Mouse (Mus musculus): ENCODE results near the gene Stard7. TPM values are rescaled to one million over a fixed set of nuclear protein-coding genes. Genes with fewer than 3 reads are reported as not detected.
A peak's percentile ranks its signal among the peaks of the same experiment; 100 is the strongest.

Stard7 gene
- polyA plus RNA-seq, 1 experiment from 2014 or later: 53.7 TPM

DNA sequence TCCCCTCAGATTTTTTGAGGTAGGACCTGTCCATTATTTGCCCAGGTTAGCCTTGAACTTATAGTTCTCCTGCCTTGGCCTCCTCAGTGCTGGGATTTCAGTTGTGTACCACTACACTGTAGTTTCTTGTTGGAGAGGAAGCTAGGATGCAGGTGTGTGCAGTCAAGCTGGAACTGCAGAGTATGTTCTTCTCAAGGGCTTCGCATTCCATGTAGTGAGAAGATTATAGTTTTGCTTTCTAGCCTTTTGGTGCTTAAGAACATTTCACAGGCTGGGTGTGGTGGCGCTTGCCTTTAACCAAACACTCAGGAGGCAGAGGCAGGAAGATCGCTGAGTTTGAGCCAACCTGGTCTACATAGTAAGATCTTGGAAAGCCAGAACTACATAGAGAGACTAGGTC, 2.8 kb downstream of the Stard7 start:
- Histone ChIP-seq H3K4me2 (replicated peaks; ENCODE audit: low read depth) (0 out of 2 replicates have a peak overlapping the region, but pooled peaks have one; percentile 1), H3K9ac (ENCODE audit: low read depth, low read length) (no peak overlapping the region), H3K36me3 (ENCODE audit: control insufficient read depth, insufficient read depth) (no peaks in the 10 kb centered on the region), H3K4me3 (ENCODE audit: low read depth, low read length) (no peak overlapping the region), H3K27me3 (replicated peaks; ENCODE audit: control insufficient read depth, insufficient read depth, low read length) (no peaks in the 10 kb centered on the region), H3K27ac (ENCODE audit: low read depth, low read length) (no peak overlapping the region), H3K4me1 (replicated peaks; ENCODE audit: control insufficient read depth, insufficient read depth, low read length) (no peaks in the 10 kb centered on the region), H3K9me3 (ENCODE audit: control insufficient read depth) (no peaks in the 10 kb centered on the region)
- no peak for ATAC-seq
- no peak for TF ChIP-seq CTCF (IDR thresholded peaks at IDR 0.05; ENCODE audit: low read depth)
- 96% methylated on average over 3 of the region's 3 CpGs for WGBS

DNA sequence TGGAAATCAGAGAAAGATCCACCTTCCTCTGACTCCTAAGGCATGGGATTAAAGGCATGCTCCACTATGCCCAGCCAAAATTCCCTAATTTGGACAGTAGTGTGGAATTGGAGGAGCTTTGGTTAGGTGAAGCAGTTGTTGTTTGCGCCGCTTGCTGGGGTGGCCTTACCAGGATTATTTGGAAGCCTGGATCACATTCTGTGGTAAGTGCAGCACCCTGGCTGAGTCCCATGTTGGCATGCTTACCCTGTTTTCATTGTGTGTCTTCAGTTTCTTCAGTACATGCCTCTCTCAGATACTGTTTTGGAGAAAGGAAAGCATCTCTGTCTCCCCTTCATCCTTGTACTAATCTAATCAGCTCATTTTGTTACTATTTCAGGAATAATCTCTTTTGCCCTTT, 4.6 kb downstream of the Stard7 start:
- ATAC-seq: no peak
- Histone ChIP-seq H3K4me3 (ENCODE audit: low read depth, low read length) (no peak overlapping the region), H3K27me3 (replicated peaks; ENCODE audit: control insufficient read depth, insufficient read depth, low read length) (no peaks in the 10 kb centered on the region), H3K4me1 (replicated peaks; ENCODE audit: control insufficient read depth, insufficient read depth, low read length) (no peaks in the 10 kb centered on the region), H3K27ac (ENCODE audit: low read depth, low read length) (no peak overlapping the region), H3K9me3 (ENCODE audit: control insufficient read depth) (no peaks in the 10 kb centered on the region), H3K36me3 (ENCODE audit: control insufficient read depth, insufficient read depth) (no peaks in the 10 kb centered on the region), H3K9ac (ENCODE audit: low read depth, low read length) (no peak overlapping the region), H3K4me2 (replicated peaks; ENCODE audit: low read depth) (no peak overlapping the region)
- 94% methylated on average over 2 of the region's 2 CpGs for whole genome bisulfite sequencing
- TF ChIP-seq CTCF (IDR thresholded peaks at IDR 0.05; ENCODE audit: low read depth): no peak

DNA sequence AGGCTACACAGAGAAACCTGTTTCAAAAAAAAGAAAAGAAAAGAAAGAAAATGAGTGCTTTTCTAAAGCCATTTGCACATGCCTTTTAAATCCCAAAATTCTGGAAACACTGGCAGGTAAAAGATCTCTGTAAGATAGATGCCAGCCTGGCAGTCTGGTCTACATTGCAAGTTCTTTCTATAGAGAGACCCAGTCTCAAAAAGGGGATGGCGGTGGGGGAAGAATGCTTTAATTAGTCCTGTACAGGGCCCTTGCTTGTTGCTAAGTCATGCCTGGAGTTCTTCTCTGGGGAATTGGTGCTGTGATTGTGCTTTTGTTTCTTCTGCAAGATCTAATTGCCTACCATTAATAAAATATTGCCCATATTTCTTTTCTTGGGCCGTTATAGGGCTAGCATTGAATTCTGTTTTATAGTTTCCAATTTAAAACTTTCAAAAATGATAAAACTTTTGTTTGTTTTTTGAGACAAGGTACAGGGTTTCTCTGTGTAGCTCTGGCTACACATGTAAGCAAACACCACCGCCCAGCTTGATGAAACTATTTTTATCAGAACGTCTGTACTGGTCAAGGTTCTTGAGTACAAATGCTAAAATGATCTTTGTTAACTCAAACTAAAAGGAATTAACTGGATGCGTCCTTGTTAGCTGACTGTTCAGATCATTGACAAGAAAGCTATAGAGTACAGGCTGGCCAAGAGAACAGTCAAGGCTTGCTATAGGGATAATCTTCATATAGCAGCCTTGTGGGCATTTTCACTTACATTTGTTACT, 5.7 kb downstream of the Stard7 start:
- Histone ChIP-seq H3K27me3 (replicated peaks; ENCODE audit: control insufficient read depth, insufficient read depth, low read length) (no peaks in the 10 kb centered on the region), H3K36me3 (ENCODE audit: control insufficient read depth, insufficient read depth) (no peaks in the 10 kb centered on the region), H3K9ac (ENCODE audit: low read depth, low read length) (no peak overlapping the region), H3K9me3 (ENCODE audit: control insufficient read depth) (no peaks in the 10 kb centered on the region), H3K4me1 (replicated peaks; ENCODE audit: control insufficient read depth, insufficient read depth, low read length) (no peaks in the 10 kb centered on the region), H3K4me2 (replicated peaks; ENCODE audit: low read depth) (no peak overlapping the region), H3K27ac (ENCODE audit: low read depth, low read length) (no peak overlapping the region), H3K4me3 (ENCODE audit: low read depth, low read length) (no peak overlapping the region)
- ATAC-seq: no peak
- TF ChIP-seq CTCF (IDR thresholded peaks at IDR 0.05; ENCODE audit: low read depth): no peak
- 59% methylated on average over 5 of the region's 5 CpGs for WGBS

DNA sequence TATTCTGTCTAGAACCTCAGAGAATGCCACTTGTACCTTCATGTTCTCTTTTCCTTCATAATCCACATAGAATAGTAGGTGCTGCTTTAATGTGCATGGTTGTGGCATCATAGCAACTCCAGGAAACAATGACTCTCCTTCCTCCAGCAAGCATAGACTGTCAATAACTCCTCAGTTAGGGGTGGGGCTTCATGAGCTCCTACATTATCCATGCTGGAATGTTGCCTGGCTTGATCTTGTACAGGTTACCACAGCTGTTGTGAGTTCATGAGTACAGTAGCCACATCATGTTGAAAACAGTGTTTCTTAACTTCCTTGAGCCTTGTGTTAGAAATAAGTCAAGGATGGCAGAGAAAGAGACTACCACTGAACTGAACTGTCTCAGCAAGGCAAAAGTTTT, 8.1 kb downstream of the Stard7 start:
- no peak overlapping the region for H3K27ac ChIP-seq (ENCODE audit: low read depth, low read length)
- 0 out of 2 replicates have a peak, but pooled peaks have one; percentile 33 for ATAC-seq
- no peak overlapping the region for H3K9ac ChIP-seq (ENCODE audit: low read depth, low read length)
- H3K27me3 ChIP-seq (replicated peaks; ENCODE audit: control insufficient read depth, insufficient read depth, low read length): no peaks in the 10 kb centered on the region
- TF ChIP-seq CTCF (IDR thresholded peaks at IDR 0.05; ENCODE audit: low read depth): no peak
- no peak overlapping the region for H3K4me3 ChIP-seq (ENCODE audit: low read depth, low read length)
- H3K4me1 ChIP-seq (replicated peaks; ENCODE audit: control insufficient read depth, insufficient read depth, low read length): no peaks in the 10 kb centered on the region
- H3K9me3 ChIP-seq (ENCODE audit: control insufficient read depth): no peaks in the 10 kb centered on the region
- H3K36me3 ChIP-seq (ENCODE audit: control insufficient read depth, insufficient read depth): no peaks in the 10 kb centered on the region
- no peak overlapping the region for H3K4me2 ChIP-seq (replicated peaks; ENCODE audit: low read depth)

DNA sequence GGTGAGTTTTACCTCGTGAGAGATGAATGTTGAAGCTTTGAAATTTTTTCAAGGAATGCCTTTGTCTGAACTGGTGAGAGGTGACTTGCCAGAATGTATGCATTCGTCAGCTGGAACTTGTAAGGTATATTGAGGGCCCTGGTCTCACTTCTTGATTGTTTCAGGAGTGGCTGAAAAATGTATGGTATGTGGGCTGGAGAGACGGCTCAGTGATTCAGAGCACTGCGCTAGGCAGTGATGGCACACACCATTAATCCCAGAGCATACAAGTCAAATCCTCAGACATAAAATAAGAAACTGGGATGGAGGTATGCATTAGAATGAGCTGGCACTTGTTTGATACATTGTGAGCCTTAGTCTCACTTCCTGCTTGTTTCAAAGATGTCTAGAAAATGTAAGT, 22.2 kb downstream of the Stard7 start:
- WGBS: 60% methylated on average over 4 of the region's 4 CpGs
- no peak overlapping the region for H3K27ac ChIP-seq (ENCODE audit: low read depth, low read length)
- no peak overlapping the region for H3K4me3 ChIP-seq (ENCODE audit: low read depth, low read length)
- no peaks in the 10 kb centered on the region for H3K4me1 ChIP-seq (replicated peaks; ENCODE audit: control insufficient read depth, insufficient read depth, low read length)
- no peak overlapping the region for H3K9ac ChIP-seq (ENCODE audit: low read depth, low read length)
- ATAC-seq: no peak
- H3K4me2 ChIP-seq (replicated peaks; ENCODE audit: low read depth): no peak overlapping the region
- no peaks in the 10 kb centered on the region for H3K9me3 ChIP-seq (ENCODE audit: control insufficient read depth)
- TF ChIP-seq CTCF (IDR thresholded peaks at IDR 0.05; ENCODE audit: low read depth): no peak
- peaks cover 58% of the 10 kb centered on the region for H3K36me3 ChIP-seq (ENCODE audit: control insufficient read depth, insufficient read depth)
- H3K27me3 ChIP-seq (replicated peaks; ENCODE audit: control insufficient read depth, insufficient read depth, low read length): no peaks in the 10 kb centered on the region

DNA sequence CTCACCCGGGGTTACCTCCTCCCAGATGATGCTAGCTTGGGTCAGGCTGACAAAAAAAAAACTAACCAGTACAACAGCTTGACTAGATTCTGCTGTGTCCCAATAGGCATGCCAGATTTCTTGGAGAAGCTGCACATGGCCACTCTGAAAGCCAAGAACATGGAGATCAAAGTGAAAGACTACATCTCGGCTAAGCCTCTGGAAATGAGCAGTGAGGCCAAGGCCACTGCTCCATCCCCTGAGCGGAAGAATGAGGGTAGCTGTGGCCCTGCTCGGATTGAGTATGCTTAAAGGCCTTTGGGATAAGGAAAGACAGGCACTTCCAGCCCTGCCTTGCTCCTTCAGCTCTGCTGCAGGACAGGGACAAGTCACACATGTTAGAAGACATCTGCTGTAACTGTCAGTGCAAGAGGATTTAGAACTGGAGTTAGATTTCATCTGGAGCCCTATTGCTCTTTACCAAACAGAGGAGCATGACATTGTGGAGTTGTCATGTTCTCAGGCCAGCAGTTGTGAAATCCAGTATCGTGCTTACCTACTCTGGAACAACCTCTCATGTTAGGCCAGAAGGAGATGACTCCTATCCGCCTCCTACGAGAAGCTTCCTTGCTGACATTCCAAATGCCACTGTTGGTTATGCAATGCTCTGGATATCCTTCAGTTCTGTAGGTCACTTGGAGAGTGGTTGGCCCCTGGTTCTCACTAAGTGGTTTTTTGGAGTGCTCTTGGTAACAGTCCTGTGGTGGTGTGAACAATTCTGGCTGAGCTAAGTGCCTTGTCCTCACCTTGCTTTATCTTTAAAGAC, 27.2 kb downstream of the Stard7 start:
- no peak for ATAC-seq
- H3K36me3 ChIP-seq (ENCODE audit: control insufficient read depth, insufficient read depth): peaks cover 77% of the 10 kb centered on the region
- no peaks in the 10 kb centered on the region for H3K27me3 ChIP-seq (replicated peaks; ENCODE audit: control insufficient read depth, insufficient read depth, low read length)
- TF ChIP-seq CTCF (IDR thresholded peaks at IDR 0.05; ENCODE audit: low read depth): no peak
- no peak overlapping the region for H3K27ac ChIP-seq (ENCODE audit: low read depth, low read length)
- 88% methylated on average over 7 of the region's 7 CpGs for WGBS
- no peaks in the 10 kb centered on the region for H3K4me1 ChIP-seq (replicated peaks; ENCODE audit: control insufficient read depth, insufficient read depth, low read length)
- no peaks in the 10 kb centered on the region for H3K9me3 ChIP-seq (ENCODE audit: control insufficient read depth)
- H3K4me2 ChIP-seq (replicated peaks; ENCODE audit: low read depth): no peak overlapping the region
- no peak overlapping the region for H3K4me3 ChIP-seq (ENCODE audit: low read depth, low read length)
- H3K9ac ChIP-seq (ENCODE audit: low read depth, low read length): no peak overlapping the region

All from intestine, postnatal 0 days (tissue).